Mouse (Mus musculus) megakaryocyte, embryonic 14.5 days (primary cell): ENCODE measurements around the gene Pglyrp1.
A peak's percentile ranks its signal among the peaks of the same experiment; 100 is the strongest.

Experiments
- FLI1 ChIP-seq: IDR thresholded peaks from 2 replicates; pipeline ENCODE4 v1.6.1; 2012; ENCODE audit warnings: low read length, inconsistent platforms, mixed read lengths
- GATA1 ChIP-seq: IDR thresholded peaks from 3 replicates; pipeline ENCODE4 v1.6.1; 2012; ENCODE audit warnings: mixed read lengths, low read length, inconsistent platforms, borderline replicate concordance

DNA sequence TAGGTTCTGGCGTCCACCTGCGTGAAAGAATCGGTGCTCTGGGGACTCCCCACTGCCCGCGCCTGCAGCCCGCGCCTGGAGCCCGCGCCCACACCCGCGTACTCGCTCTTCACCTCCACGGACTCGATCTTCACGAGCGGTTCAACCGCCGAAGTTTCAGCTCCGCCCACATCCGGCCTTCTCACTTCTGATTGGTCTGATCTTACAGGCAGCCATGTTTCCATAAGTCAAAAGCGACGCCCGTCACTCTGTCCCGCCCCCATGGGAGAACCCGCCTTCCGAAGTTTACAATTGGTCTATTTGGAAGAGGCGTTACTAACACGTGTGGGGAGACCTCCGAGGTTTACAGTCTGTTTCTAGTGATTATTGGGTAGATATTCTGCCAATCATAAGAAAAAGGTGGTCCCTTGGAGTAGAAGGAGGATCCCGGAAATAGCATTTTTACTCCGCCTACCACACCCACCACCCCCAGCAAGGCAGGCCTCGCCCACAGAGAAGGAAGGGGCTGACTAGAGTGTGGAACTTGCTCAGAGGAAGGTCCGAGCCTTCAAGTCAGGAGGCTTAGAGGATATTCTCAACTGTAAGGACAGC lies 39.2 kb downstream of the Pglyrp1 start, which contains the start of gene Ccdc61:
- no peak for TF ChIP-seq GATA1
- peak; percentile 37; the same call in 1 of the 2 replicates for TF ChIP-seq FLI1
